Mouse (Mus musculus) lung, postnatal 25 days (tissue): ENCODE results near the gene Npas3.

Experiments used
- DNase-seq: peaks from one replicate; pipeline ENCODE4 v3.0.0; 2022; ENCODE audit warnings: low spot score

The Npas3 gene

GRCm38 (mm10) chr12:53410647-53411046 is 162.2 kb downstream of the Npas3 start:
- DNase-seq, result no peak

GRCm38 (mm10) chr12:53416096-53416495 is 167.6 kb downstream of the Npas3 start:
- DNase-seq, result no peak

GRCm38 (mm10) chr12:53421701-53422100 is 173.2 kb downstream of the Npas3 start:
- peak; percentile 2 for DNase-seq

GRCm38 (mm10) chr12:53423631-53424030 is 175.2 kb downstream of the Npas3 start:
- no peak for DNase-seq

- DNase-seq, result no peak
Observed at GRCm38 (mm10) chr12:53426006-53426405, 177.5 kb downstream of the Npas3 start.

GRCm38 (mm10) chr12:53427153-53427552 is 178.7 kb downstream of the Npas3 start:
- DNase-seq, result no peak

- no peak for DNase-seq
Observed at GRCm38 (mm10) chr12:53442029-53442428, 193.6 kb downstream of the Npas3 start.

GRCm38 (mm10) chr12:53447469-53447868 is 199.0 kb downstream of the Npas3 start:
- DNase-seq, result no peak

GRCm38 (mm10) chr12:53448040-53448439 is 199.6 kb downstream of the Npas3 start:
- DNase-seq, result no peak

- no peak for DNase-seq
Observed at GRCm38 (mm10) chr12:53467549-53467948, 219.1 kb downstream of the Npas3 start.

- no peak for DNase-seq
Observed at GRCm38 (mm10) chr12:53474486-53474885, 226.0 kb downstream of the Npas3 start.

GRCm38 (mm10) chr12:53484924-53485323 is 236.4 kb downstream of the Npas3 start:
- DNase-seq, result no peak

GRCm38 (mm10) chr12:53496386-53496785 is 247.9 kb downstream of the Npas3 start:
- DNase-seq, result no peak

GRCm38 (mm10) chr12:53514885-53515284 is 266.4 kb downstream of the Npas3 start:
- no peak for DNase-seq

GRCm38 (mm10) chr12:53519556-53519955 is 271.1 kb downstream of the Npas3 start:
- no peak for DNase-seq

- no peak for DNase-seq
Observed at GRCm38 (mm10) chr12:53522631-53523030, 274.2 kb downstream of the Npas3 start.

- DNase-seq, result no peak
Observed at GRCm38 (mm10) chr12:53527046-53527445, 278.6 kb downstream of the Npas3 start.

GRCm38 (mm10) chr12:53529345-53529744 is 280.9 kb downstream of the Npas3 start:
- no peak for DNase-seq

GRCm38 (mm10) chr12:53536816-53537215 is 288.3 kb downstream of the Npas3 start:
- DNase-seq, result no peak

GRCm38 (mm10) chr12:53556359-53556758 is 307.9 kb downstream of the Npas3 start:
- DNase-seq, result no peak

GRCm38 (mm10) chr12:53558259-53558658 is 309.8 kb downstream of the Npas3 start:
- no peak for DNase-seq

GRCm38 (mm10) chr12:53566712-53567387 is 318.4 kb downstream of the Npas3 start:
- DNase-seq, result no peak

GRCm38 (mm10) chr12:53581181-53581580 is 332.7 kb downstream of the Npas3 start:
- no peak for DNase-seq

- DNase-seq, result no peak
Observed at GRCm38 (mm10) chr12:53587249-53587648, 338.8 kb downstream of the Npas3 start.
